Mouse (Mus musculus) CH12.LX (cell line): ENCODE data around the gene Galnt18. TPM values are rescaled to one million over a fixed set of nuclear protein-coding genes. Genes with fewer than 3 reads are reported as not detected.

ENCODE experiments used
- DNase-seq: peaks from one replicate; pipeline ENCODE4 v3.0.0-alpha.2; 2013; ENCODE audit errors: extremely low read depth
- H3K27ac ChIP-seq: 2 replicates; pipeline ENCODE4 v1.5.1; 2012; ENCODE audit warnings: low read depth, mild to moderate bottlenecking, control low read depth, moderate library complexity; ENCODE audit not compliant: insufficient read depth
- H3K27me3 ChIP-seq: replicated peaks from 2 replicates; pipeline ENCODE3; 2012; ENCODE audit warnings: inconsistent platforms
- H3K36me3 ChIP-seq, 2 experiments: replicated peaks in 1 of 2; 2 replicates each; pipeline versions ENCODE3 to v1.6.1; 2012; ENCODE audit warnings: inconsistent platforms in 1 of 2, low read length in 1 of 2, mild to moderate bottlenecking in 1 of 2, mixed read lengths in 1 of 2, moderate library complexity in 1 of 2; ENCODE audit not compliant: control insufficient read depth in 1 of 2, insufficient read depth in 1 of 2
- H3K4me1 ChIP-seq, 2 experiments: 2 replicates each; pipeline ENCODE4 v1.6.1; 2012; ENCODE audit warnings: inconsistent platforms in 1 of 2, moderate library complexity in 1 of 2; ENCODE audit not compliant: insufficient read depth in 2 of 2, control insufficient read depth in 1 of 2
- H3K4me2 ChIP-seq: 2 replicates; pipeline ENCODE4 v1.6.1; 2012; ENCODE audit warnings: low read depth, mild to moderate bottlenecking, control low read depth; ENCODE audit not compliant: poor library complexity, insufficient read depth, severe bottlenecking
- H3K4me3 ChIP-seq, 3 experiments: fragments of 150-350 bp in 1 of 3; sonication (generic) in 1 of 3; replicated peaks in 1 of 3; 2 replicates each; pipeline versions ENCODE3 to v1.5.1; 2011 to 2012; ENCODE audit warnings: low read depth in 2 of 3, low read length in 2 of 3, mild to moderate bottlenecking in 2 of 3, moderate library complexity in 2 of 3, control low read depth in 1 of 3, improper control_type of control experiment in 1 of 3, inconsistent platforms in 1 of 3, mixed read lengths in 1 of 3; ENCODE audit not compliant: poor library complexity in 1 of 3
- H3K79me2 ChIP-seq: replicated peaks from 2 replicates; pipeline ENCODE4 v1.6.1; 2012; ENCODE audit warnings: mild to moderate bottlenecking, moderate library complexity; ENCODE audit not compliant: control insufficient read depth, poor library complexity, insufficient read depth, severe bottlenecking; ENCODE audit errors: extremely low read depth
- H3K9ac ChIP-seq: 2 replicates; pipeline ENCODE4 v1.6.1; 2012; ENCODE audit warnings: low read depth, mild to moderate bottlenecking, control low read depth, moderate library complexity; ENCODE audit not compliant: insufficient read depth
- H3K9me3 ChIP-seq: replicated peaks from 2 replicates; pipeline ENCODE3; 2012; ENCODE audit warnings: low read length, inconsistent platforms, mixed read lengths
- E2F4 ChIP-seq: IDR thresholded peaks from 2 replicates; pipeline ENCODE4 v1.6.1; 2011; ENCODE audit warnings: low read depth, low read length, improper control_type of control experiment; ENCODE audit not compliant: insufficient replicate concordance
- GABPA ChIP-seq: IDR thresholded peaks from 2 replicates; pipeline ENCODE4 v1.6.1; 2012; ENCODE audit warnings: low read depth, low read length, improper control_type of control experiment, inconsistent platforms; ENCODE audit not compliant: insufficient replicate concordance
- HCFC1 ChIP-seq: IDR thresholded peaks from 2 replicates; pipeline ENCODE4 v1.6.1; 2012; ENCODE audit warnings: low read depth, mild to moderate bottlenecking, inconsistent platforms, low read length, improper control_type of control experiment
- POLR2A ChIP-seq: IDR thresholded peaks from 2 replicates; pipeline ENCODE4 v1.6.1; 2011; ENCODE audit warnings: low read depth, mild to moderate bottlenecking, improper control_type of control experiment, low read length
- POLR2AphosphoS2 ChIP-seq: IDR thresholded peaks from 2 replicates; pipeline ENCODE4 v1.6.1; 2011; ENCODE audit warnings: low read depth, low read length, improper control_type of control experiment
- SIN3A ChIP-seq: IDR thresholded peaks from 2 replicates; pipeline ENCODE4 v1.6.1; 2012; ENCODE audit warnings: low read length, improper control_type of control experiment, inconsistent platforms
- UBTF ChIP-seq: IDR thresholded peaks from 2 replicates; pipeline ENCODE4 v1.6.1; 2012; ENCODE audit warnings: low read depth, mild to moderate bottlenecking, inconsistent platforms, low read length, improper control_type of control experiment, moderate library complexity
- USF2 ChIP-seq: conservative IDR thresholded peaks from 2 replicates; pipeline ENCODE4 v1.6.1; 2011; ENCODE audit warnings: low read depth, low read length, improper control_type of control experiment
- dilution Hi-C: fragments of 300-500 bp; cut with MboI; formaldehyde crosslinking; loops from 2 replicates; pipeline ENCODE4 v1.14.3; 2020; ENCODE audit warnings: low sequenced_read_pairs; ENCODE audit not compliant: extremely low pct_unique_long_range_greater_than_20kb, extremely low pct_ligation_motif_present
- in situ Hi-C: fragments of 300-500 bp; cut with MboI; formaldehyde crosslinking; loops from 3 replicates; pipeline ENCODE4 v1.14.3; 2019; ENCODE audit warnings: low sequenced_read_pairs, low pct_ligation_motif_present, low pct_unique_long_range_greater_than_20kb, mixed read lengths
- polyA plus RNA-seq: library from polyadenylated mRNA; unstranded; fragments of >175 nt; gene quantifications from 2 replicates; pipeline ENCODE4 v1.2.1, GENCODE M21; 2012; ENCODE audit warnings: low read depth; ENCODE audit not compliant: insufficient read length
- total RNA-seq, 2 experiments: library from RNA; depleted of rRNA; stranded (reverse); fragments of 300-350 nt in 1 of 2; fragments of >200 nt in 1 of 2; gene quantifications; 2 replicates each; pipeline ENCODE4 v1.2.3; 2012 to 2014

Galnt18 gene
- total and polyA plus RNA-seq, 3 experiments: 0.04 TPM; not detected in 2

DNA sequence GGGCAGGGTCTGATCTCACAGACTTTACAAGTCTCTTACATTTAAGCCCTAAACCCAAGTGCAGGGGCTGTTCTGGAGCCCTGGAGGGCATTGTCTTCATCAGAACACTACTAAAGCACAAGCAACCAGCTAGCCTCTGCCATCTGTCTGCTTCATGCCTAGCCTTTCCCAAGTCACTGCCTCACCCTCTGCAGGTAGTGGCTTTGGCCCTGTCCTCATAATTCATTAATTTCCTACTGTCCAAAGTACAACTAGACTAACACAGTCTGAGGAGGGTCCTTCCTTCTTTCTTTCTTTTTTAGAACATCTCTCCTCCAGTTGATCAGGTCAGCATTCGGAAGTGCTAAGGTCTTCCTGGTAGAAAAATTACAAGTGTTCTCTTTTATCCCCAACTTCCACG lies 2.6 kb downstream of the Galnt18 start:
- in situ Hi-C loops: loop anchor here (25.0 kb wide), 1 partner anchor 185 kb away; no protein-coding TSS in a partner anchor
- no peak overlapping the region for H3K4me3 ChIP-seq
- peaks cover 73% of the 10 kb centered on the region for H3K27me3 ChIP-seq
- H3K9ac ChIP-seq: no peak overlapping the region
- H3K27ac ChIP-seq: no peak overlapping the region
- no peaks in the 10 kb centered on the region for H3K4me1 ChIP-seq
- H3K9me3 ChIP-seq: no peaks in the 10 kb centered on the region
- H3K79me2 ChIP-seq: no peaks in the 10 kb centered on the region
- TF ChIP-seq POLR2A (no peak), HCFC1 (no peak), GABPA (no peak)
- H3K4me2 ChIP-seq: no peak overlapping the region
- H3K36me3 ChIP-seq: no peaks in the 10 kb centered on the region
- dilution Hi-C loops: no loop called here
- DNase-seq: no peak

DNA sequence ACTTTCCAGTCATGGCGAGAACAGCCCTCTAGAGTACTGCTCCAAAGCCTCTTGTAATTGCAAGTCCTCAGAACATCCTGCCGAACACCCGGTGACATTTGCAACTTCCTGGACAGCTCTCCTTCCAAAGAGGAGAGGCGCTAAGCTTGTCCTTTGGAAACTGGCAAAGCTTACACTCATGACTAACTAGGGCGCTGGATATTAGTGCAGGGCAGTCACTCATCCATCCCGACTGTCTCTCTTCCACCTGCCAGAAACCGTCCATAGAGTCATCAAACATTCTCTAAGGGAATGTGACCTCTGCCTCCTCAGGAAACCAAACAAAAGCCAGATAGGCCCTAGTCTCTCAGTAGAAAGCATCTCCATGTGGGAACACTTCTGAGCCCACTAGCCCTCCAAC lies 3.6 kb downstream of the Galnt18 start:
- TF ChIP-seq UBTF: no peak
- Histone ChIP-seq H3K79me2 (no peaks in the 10 kb centered on the region), H3K27ac (no peak overlapping the region), H3K9ac (no peak overlapping the region), H3K4me3 (no peak overlapping the region), H3K4me2 (no peak overlapping the region), H3K9me3 (no peaks in the 10 kb centered on the region), H3K36me3 (no peaks in the 10 kb centered on the region), H3K27me3 (peaks cover 79% of the 10 kb centered on the region), H3K4me1 (no peaks in the 10 kb centered on the region)
- dilution Hi-C loops (no loop called here), in situ Hi-C loops (loop anchor here (25.0 kb wide), 1 partner anchor 186 kb away; no protein-coding TSS in a partner anchor)
- DNase-seq: no peak

DNA sequence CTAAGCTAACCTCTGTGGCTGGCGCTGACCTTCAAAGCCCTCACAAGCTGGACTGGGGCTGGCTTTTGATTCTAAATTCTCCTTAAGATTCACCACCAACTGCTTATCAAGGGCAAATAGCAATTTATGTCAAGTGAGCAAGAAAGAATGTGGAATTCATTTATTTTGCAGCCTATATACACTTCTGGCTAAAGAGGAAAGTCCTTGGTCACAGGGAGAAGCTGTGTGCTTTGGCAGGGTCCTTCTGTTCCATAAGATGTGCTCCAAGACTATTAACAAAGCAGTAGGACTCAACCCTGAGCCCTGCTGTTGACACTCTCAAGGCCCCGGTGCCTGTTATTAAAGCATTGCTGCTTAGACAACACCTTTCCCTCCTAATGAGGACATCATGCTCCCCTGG lies 7.4 kb downstream of the Galnt18 start:
- no peak for DNase-seq
- dilution Hi-C loops: no loop called here
- Histone ChIP-seq H3K9me3 (no peaks in the 10 kb centered on the region), H3K27me3 (peaks cover 69% of the 10 kb centered on the region), H3K9ac (no peak overlapping the region), H3K27ac (no peak overlapping the region), H3K4me2 (no peak overlapping the region), H3K4me3 (no peak overlapping the region)
- in situ Hi-C loops: no loop called here
- no peak for TF ChIP-seq SIN3A
- no peak for TF ChIP-seq USF2
- TF ChIP-seq E2F4: no peak
- TF ChIP-seq POLR2AphosphoS2: no peak
- TF ChIP-seq, all 38 proteins: peak for 0
- H3K36me3 ChIP-seq: no peaks in the 10 kb centered on the region
- H3K79me2 ChIP-seq: no peaks in the 10 kb centered on the region
- H3K4me1 ChIP-seq: no peaks in the 10 kb centered on the region
